Mouse (Mus musculus): ENCODE measurements around the gene Aktip. TPM values are rescaled to one million over a fixed set of nuclear protein-coding genes. Genes with fewer than 3 reads are reported as not detected.

Gene Aktip
- total RNA-seq, 2 experiments from 2014 or later: 97.3 to 99.2 TPM

GRCm38 (mm10) chr8:91196661-91197060 lies 3.1 kb downstream of the Aktip start:
- DNase-seq (ENCODE audit: low spot score in 2 of 2): no peak
- intact Hi-C loops (cut with DNase I): loop anchor here (10.0 kb wide), 4 partner anchors 328 to 1528 kb away; partner anchors contain the start of gene Irx5

- no peak for DNase-seq (ENCODE audit: low spot score in 2 of 2)
- intact Hi-C loops (cut with DNase I): loop anchor here (10.0 kb wide), 4 partner anchors 331 to 1531 kb away; partner anchors contain the start of gene Irx5
These were observed 5.7 kb downstream of the Aktip start for GRCm38 (mm10) chr8:91194081-91194480.

GRCm38 (mm10) chr8:91192941-91193340 lies 6.8 kb downstream of the Aktip start:
- no peak for DNase-seq (ENCODE audit: low spot score in 2 of 2)
- intact Hi-C loops (cut with DNase I): loop anchor here (10.0 kb wide), 4 partner anchors 332 to 1532 kb away; partner anchors contain the start of gene Irx5

GRCm38 (mm10) chr8:91190816-91191340 lies 8.9 kb downstream of the Aktip start:
- intact Hi-C loops (cut with DNase I): loop anchor here (10.0 kb wide), 4 partner anchors 334 to 1534 kb away; partner anchors contain the start of gene Irx5
- peak; percentile 58 to 65 for DNase-seq (ENCODE audit: low spot score in 2 of 2)

- DNase-seq (ENCODE audit: low spot score in 2 of 2): no peak
- intact Hi-C loops (cut with DNase I): no loop called here
These were observed 11.6 kb downstream of the Aktip start for GRCm38 (mm10) chr8:91188152-91188551.

- intact Hi-C loops (cut with DNase I): no loop called here
- no peak for DNase-seq (ENCODE audit: low spot score in 2 of 2)
These were observed 13.4 kb downstream of the Aktip start for GRCm38 (mm10) chr8:91186372-91186771.

GRCm38 (mm10) chr8:91177708-91178107 lies 22.1 kb downstream of the Aktip start:
- DNase-seq (ENCODE audit: low spot score in 2 of 2): no peak
- intact Hi-C loops (cut with DNase I): no loop called here

- no peak for DNase-seq (ENCODE audit: low spot score in 2 of 2)
- intact Hi-C loops (cut with DNase I): no loop called here
These were observed 23.6 kb downstream of the Aktip start for GRCm38 (mm10) chr8:91176176-91176575.

- intact Hi-C loops (cut with DNase I): no loop called here
- DNase-seq (ENCODE audit: low spot score in 2 of 2): no peak
These were observed 28.2 kb downstream of the Aktip start for GRCm38 (mm10) chr8:91171605-91172004.

- DNase-seq (ENCODE audit: low spot score in 2 of 2): peak in 1 of 2 experiments; percentile 35
These were observed 28.9 kb downstream of the Aktip start for GRCm38 (mm10) chr8:91170914-91171313.

GRCm38 (mm10) chr8:91170152-91170551 lies 29.6 kb downstream of the Aktip start:
- DNase-seq (ENCODE audit: low spot score in 2 of 2): no peak
- intact Hi-C loops (cut with DNase I): no loop called here

More at GRCm38 (mm10) chr8:91170914-91171313, 28.9 kb downstream of the Aktip start:
- intact Hi-C loops (cut with DNase I): no loop called here

GRCm38 (mm10) chr8:91159959-91160800 lies 39.6 kb downstream of the Aktip start:
- intact Hi-C loops (cut with DNase I): no loop called here
- DNase-seq (ENCODE audit: low spot score in 2 of 2): no peak

GRCm38 (mm10) chr8:91158617-91159016 lies 41.2 kb downstream of the Aktip start:
- DNase-seq (ENCODE audit: low spot score in 2 of 2): no peak
- intact Hi-C loops (cut with DNase I): no loop called here

GRCm38 (mm10) chr8:91154564-91154963 lies 45.2 kb downstream of the Aktip start:
- DNase-seq (ENCODE audit: low spot score in 2 of 2): no peak
- intact Hi-C loops (cut with DNase I): no loop called here

- no peak for DNase-seq (ENCODE audit: low spot score in 2 of 2)
- intact Hi-C loops (cut with DNase I): no loop called here
These were observed 45.9 kb downstream of the Aktip start for GRCm38 (mm10) chr8:91153831-91154230.

GRCm38 (mm10) chr8:91151531-91151930 lies 48.2 kb downstream of the Aktip start:
- intact Hi-C loops (cut with DNase I): no loop called here
- DNase-seq (ENCODE audit: low spot score in 2 of 2): no peak

- intact Hi-C loops (cut with DNase I): no loop called here
- DNase-seq (ENCODE audit: low spot score in 2 of 2): no peak
These were observed 50.5 kb downstream of the Aktip start for GRCm38 (mm10) chr8:91149298-91149697.

- DNase-seq (ENCODE audit: low spot score in 2 of 2): peak in 1 of 2 experiments; percentile 26
- intact Hi-C loops (cut with DNase I): no loop called here
These were observed 51.1 kb downstream of the Aktip start for GRCm38 (mm10) chr8:91148643-91149178.

GRCm38 (mm10) chr8:91147715-91148114 lies 52.1 kb downstream of the Aktip start:
- peak; percentile 54 to 64 for DNase-seq (ENCODE audit: low spot score in 2 of 2)
- intact Hi-C loops (cut with DNase I): no loop called here

GRCm38 (mm10) chr8:91140828-91141227 lies 58.9 kb downstream of the Aktip start:
- DNase-seq (ENCODE audit: low spot score in 2 of 2): no peak
- intact Hi-C loops (cut with DNase I): no loop called here

All from left cerebral cortex, postnatal 25 days (tissue).